Mouse (Mus musculus): ENCODE data around the gene 4930467E23Rik.
"Not testable (repeated sequence)": the region's sequence is repeated elsewhere in the genome, so short reads cannot be mapped to it uniquely, and the experiment has no call there.

Gene 4930467E23Rik

DNA sequence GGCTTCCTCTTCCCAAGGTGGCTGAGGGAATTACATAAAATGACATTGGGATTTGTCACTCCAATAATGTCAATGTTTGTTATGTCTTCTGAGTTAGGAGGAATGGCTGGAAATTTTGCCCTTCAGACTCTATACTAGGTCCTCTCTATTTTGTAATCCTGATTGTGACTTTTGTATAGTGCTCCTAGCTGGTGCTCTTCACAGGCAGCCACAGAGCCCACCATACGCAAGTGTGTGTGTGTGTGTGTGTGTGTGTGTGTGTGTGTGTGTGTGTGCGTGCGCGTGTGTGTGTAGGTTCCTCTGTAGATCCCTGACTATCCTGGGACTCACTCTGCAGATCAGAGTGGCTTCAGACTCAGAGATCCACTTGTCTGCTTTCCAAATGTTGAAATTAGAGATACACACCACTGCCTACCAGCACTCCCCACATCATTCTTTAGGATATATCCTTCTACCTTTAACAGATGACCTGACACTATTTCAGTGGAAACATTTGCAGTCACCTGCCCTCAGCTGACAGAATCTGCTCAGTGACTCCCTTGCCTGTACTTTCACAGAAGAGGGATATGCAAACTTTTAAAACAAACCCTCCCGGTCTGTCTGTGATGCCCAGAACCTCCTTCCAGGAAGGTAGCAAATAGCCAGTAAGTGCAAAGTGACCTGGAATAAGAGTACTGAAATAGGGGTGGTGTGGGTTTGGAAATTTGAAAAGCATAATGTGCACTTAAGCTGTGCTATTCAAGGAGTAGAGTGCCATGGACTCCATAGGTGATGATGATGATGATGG is 52.1 kb downstream of the 4930467E23Rik start:
- not testable (repeated sequence) for DNase-seq (ENCODE audit: low read depth)

DNA sequence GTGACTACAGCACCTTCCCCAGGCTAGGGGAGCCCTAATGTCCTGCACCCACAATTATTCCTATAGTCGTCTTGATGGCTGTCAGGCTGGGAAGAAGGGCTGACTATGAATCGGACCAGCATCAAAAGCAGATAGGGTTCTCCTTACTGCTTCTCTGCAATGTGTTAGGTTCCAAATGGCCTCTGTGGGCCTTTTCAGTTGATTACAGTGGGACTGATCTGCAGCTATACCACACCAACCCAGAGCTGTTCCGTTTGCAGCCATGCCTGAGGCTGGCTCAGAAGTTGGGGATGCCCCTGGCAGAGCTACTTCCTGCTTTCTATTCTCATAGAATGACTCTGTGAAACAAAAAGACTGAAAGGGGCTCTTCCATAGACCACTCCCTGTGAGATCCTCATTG is 53.4 kb downstream of the 4930467E23Rik start:
- DNase-seq (ENCODE audit: low read depth) = not testable (repeated sequence)

DNA sequence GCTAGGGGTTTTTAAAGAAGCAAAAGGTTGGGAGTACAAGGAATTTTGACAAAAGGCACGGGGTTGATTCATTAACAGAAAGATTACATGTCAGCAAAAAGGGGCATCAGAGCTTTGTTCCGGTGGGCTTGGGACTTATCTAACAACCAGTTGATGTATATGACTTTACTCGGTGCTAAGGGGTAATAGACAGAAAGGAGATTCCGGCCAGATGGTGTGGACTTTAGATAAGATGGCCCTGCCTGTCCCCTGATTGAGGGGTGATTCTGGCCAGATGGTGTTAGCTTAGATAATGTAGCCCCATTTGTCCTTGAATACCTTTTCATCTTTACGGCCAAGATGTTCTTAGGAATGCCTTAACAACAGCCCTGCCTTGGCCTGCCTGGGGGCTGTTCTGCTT is 54.5 kb downstream of the 4930467E23Rik start:
- not testable (repeated sequence) for DNase-seq (ENCODE audit: low read depth)

DNA sequence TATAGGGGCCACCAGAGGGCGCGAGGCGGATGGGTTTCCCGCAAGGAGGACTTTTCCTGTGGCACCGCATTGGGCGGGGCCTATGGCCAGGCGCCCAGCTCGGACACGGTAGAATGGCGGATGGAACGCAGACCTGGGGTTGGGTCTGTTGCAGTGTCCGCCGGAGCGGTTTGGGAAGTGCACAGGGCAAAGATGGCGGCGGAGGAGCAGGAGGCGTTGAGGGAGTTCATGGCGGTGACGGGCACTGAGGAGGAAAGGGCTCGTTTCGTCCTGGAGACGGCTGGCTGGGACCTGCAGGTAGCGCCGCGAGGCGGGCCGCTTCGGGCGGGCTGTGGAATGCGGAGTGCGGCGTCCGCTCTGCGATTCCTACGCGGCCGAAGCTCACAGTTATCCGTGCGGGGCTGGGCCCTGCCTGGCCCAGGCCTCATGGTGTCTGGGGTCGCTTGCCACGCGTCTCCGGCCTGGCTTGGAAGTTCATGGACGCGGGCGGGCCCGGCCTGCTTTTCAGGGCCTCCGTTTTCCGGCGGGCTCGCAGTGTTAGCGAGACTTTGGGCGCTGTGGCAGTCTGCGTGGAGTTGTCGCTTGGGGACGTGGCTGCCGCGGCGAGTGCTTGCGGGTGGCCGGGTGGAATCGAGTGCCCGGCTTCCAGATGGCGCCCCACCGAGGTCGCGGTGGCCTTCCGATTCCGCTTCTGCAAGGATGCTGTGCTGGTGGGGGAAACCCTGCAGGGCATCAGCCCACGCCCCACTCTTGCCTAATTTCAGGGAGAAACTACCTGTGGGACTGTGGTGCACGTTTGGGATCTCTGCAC is 55.4 kb downstream of the 4930467E23Rik start:
- DNase-seq (ENCODE audit: low read depth) = peak; percentile 94

DNA sequence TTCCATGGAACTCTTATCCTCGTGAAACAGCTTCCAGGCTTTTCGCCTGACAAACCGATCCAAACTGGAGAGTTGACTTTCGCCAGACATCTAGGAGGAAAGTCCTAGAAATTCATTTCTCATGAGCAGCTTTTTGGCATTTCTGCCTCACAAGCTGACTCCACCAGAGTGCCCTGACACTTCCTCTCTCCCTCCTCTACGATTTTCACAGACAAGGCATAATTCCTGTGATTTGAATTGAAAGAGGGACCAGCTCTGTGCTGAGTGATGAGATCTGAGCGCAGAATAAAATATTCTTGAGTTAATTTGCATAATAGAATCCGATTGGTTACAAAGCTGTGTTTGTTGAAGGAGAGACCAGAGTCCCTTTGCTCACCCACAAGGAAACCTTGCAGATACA is 63.3 kb downstream of the 4930467E23Rik start:
- not testable (repeated sequence) for DNase-seq (ENCODE audit: low read depth)

Measured in c-Kit-positive CD71-positive TER-119-negative erythroid progenitor cells, embryonic 14.5 days (primary cell).